Mouse (Mus musculus) kidney, adult 2 months (tissue): ENCODE measurements around the gene Fmc1. TPM values are rescaled to one million over a fixed set of nuclear protein-coding genes. Genes with fewer than 3 reads are reported as not detected.

Experiments
- DNase-seq: peaks from one replicate; pipeline ENCODE4 v3.0.0; 2021
- H3K27ac ChIP-seq: fragments of 200-500 bp; 2 replicates; pipeline ENCODE4 v1.5.1; 2012; ENCODE audit warnings: low read depth, low read length, control low read depth, inconsistent platforms; ENCODE audit not compliant: insufficient read depth
- H3K27me3 ChIP-seq: fragments of 200-500 bp; replicated peaks from 2 replicates; pipeline ENCODE4 v1.6.1; 2012; ENCODE audit warnings: mild to moderate bottlenecking, moderate library complexity, low read length, inconsistent platforms; ENCODE audit not compliant: control insufficient read depth, insufficient read depth
- H3K36me3 ChIP-seq: fragments of 200-500 bp; 2 replicates; pipeline ENCODE4 v1.6.1; 2012; ENCODE audit warnings: mild to moderate bottlenecking, moderate library complexity, low read length, inconsistent platforms; ENCODE audit not compliant: control insufficient read depth, insufficient read depth
- H3K4me1 ChIP-seq: fragments of 200-500 bp; 2 replicates; pipeline ENCODE4 v1.6.1; 2011; ENCODE audit warnings: low read length; ENCODE audit not compliant: control insufficient read depth, insufficient read depth
- H3K4me3 ChIP-seq: fragments of 200-500 bp; 2 replicates; pipeline ENCODE4 v1.5.1; 2011; ENCODE audit warnings: mild to moderate bottlenecking, low read depth, low read length, control low read depth; ENCODE audit not compliant: insufficient read depth
- CTCF ChIP-seq: fragments of 200-500 bp; conservative IDR thresholded peaks from 2 replicates; pipeline ENCODE4 v1.5.1; 2011; ENCODE audit warnings: low read depth, mild to moderate bottlenecking, control low read depth, low read length, moderate library complexity, mixed read lengths; ENCODE audit not compliant: insufficient read depth, insufficient read length
- POLR2A ChIP-seq: fragments of 200-500 bp; IDR thresholded peaks from one replicate; pipeline ENCODE4 v1.6.1; 2011; ENCODE audit warnings: low read depth, low read length, control low read depth
- WGBS: fragments of 180-500 bp; shearing (Covaris S2); methylation state at CpG from one replicate; pipeline ENCODE4 v1.1.7; 2018; 5-methylcytosine and 5-hydroxymethylcytosine counted together
- polyA plus RNA-seq: library from polyadenylated mRNA; depleted of rRNA; stranded (reverse); fragments of >200 nt; gene quantifications from 2 replicates; pipeline ENCODE4 v1.2.3, GENCODE M21; 2012; rRNA removed

Fmc1 gene
- polyA plus RNA-seq, result 572 and 575 TPM in 2 replicates

- Histone ChIP-seq H3K36me3 (no peaks in the 10 kb centered on the region), H3K27ac (peak within 1 kb of the TSS; percentile 98), H3K27me3 (no peaks in the 10 kb centered on the region), H3K4me3 (peak within 1 kb of the TSS; percentile 91), H3K4me1 (peaks cover 4% of the 10 kb centered on the region; the same call in 1 of the 2 replicates)
- peak; percentile 99 for DNase-seq
- WGBS, result 3% methylated on average over 41 of the region's 41 CpGs
- peak; percentile 12 for TF ChIP-seq POLR2A
- peak; percentile 28; the same call in 1 of the 2 replicates for TF ChIP-seq CTCF
Observed at GRCm38 (mm10) chr6:38533428-38534405, at the start of gene Fmc1. Gene Fmc1, plus strand, starts transcription at chr6:38533502.

DNA sequence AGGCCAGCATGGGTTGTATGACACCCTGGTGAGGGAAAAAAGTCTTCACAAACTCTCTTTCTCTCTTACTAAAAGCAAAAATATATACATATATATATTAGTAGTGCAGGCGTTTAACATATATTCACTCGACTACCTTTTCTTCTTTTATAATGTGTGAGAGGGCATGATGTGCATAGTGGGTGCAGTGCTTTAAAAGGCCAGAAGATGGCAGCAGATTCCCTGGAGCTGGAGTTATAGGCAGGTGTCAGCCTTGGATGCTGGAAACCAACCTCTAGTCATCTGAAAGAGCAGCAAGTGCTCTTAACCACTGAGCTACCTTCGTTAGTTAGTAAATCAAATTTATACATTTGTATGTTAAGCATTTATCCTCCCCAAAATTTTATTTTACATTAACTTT lies 40.8 kb upstream of the Fmc1 start:
- H3K36me3 ChIP-seq, result peaks cover 3% of the 10 kb centered on the region
- WGBS, result 89% methylated on average over 3 of the region's 3 CpGs
- H3K4me1 ChIP-seq, result no peaks in the 10 kb centered on the region
- H3K27me3 ChIP-seq, result no peaks in the 10 kb centered on the region
- peak; percentile 80 for TF ChIP-seq CTCF
- no peak for TF ChIP-seq POLR2A
- no peak overlapping the region for H3K27ac ChIP-seq
- DNase-seq, result peak; percentile 57
- no peak overlapping the region for H3K4me3 ChIP-seq

DNA sequence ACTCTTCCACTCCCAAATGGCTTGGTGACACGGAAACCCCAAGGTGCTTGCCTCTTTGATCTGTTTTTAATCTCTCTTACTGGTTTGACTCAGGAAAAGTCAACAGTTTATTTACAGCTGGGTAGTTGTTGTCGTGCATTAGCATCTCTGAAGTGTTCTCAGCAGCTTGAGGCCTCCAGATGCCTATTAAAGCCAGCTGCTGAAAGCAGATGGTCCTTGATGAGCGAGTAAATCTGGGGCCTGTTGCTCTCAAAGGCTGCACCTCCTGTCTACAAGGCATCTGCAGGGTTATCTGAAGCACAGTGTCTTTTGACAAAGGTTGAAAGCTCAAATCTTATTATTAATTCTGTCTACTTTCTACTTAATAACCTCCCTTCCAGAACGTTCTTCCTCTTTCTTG lies 37.7 kb upstream of the Fmc1 start:
- no peak overlapping the region for H3K4me3 ChIP-seq
- peaks cover 4% of the 10 kb centered on the region; the same call in 1 of the 2 replicates for H3K36me3 ChIP-seq
- no peak for TF ChIP-seq CTCF
- no peak for TF ChIP-seq POLR2A
- 53% methylated on average over 4 of the region's 4 CpGs for WGBS
- H3K27me3 ChIP-seq, result no peaks in the 10 kb centered on the region
- no peak for DNase-seq
- no peak overlapping the region for H3K27ac ChIP-seq
- no peaks in the 10 kb centered on the region for H3K4me1 ChIP-seq

DNA sequence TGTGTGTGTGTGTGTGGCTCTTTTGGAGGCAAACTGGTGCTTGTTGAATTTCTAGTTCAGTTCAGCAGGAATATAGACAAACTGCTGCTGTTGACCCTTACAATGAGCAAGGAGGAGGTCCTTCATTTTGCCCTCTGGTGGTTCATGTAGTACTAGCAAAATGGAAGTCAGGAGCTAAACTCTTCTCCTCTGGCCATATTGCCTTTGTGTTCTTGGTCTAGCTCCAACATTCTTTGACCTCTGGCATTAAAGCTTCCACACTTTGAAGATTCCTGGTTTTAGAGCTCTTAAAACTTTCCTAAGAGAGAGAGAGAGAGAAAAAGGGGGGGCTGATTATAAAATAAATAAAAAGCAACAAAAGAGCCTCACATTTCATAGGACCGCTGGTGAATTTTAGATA lies 21.2 kb upstream of the Fmc1 start:
- no peak overlapping the region for H3K4me3 ChIP-seq
- no peak overlapping the region for H3K27ac ChIP-seq
- TF ChIP-seq POLR2A (no peak), CTCF (no peak)
- H3K4me1 ChIP-seq, result no peaks in the 10 kb centered on the region
- H3K27me3 ChIP-seq, result no peaks in the 10 kb centered on the region
- H3K36me3 ChIP-seq, result no peaks in the 10 kb centered on the region; the same call in 1 of the 2 replicates
- WGBS, result 100% methylated on average over 1 of the region's 1 CpGs
- DNase-seq, result no peak

- no peak overlapping the region for H3K4me3 ChIP-seq
- no peaks in the 10 kb centered on the region for H3K27me3 ChIP-seq
- no peaks in the 10 kb centered on the region; the same call in 1 of the 2 replicates for H3K36me3 ChIP-seq
- TF ChIP-seq POLR2A, result no peak
- TF ChIP-seq CTCF, result no peak
- no peak for DNase-seq
- H3K4me1 ChIP-seq, result no peaks in the 10 kb centered on the region
- no peak overlapping the region for H3K27ac ChIP-seq
Observed at GRCm38 (mm10) chr6:38512830-38513229, 20.5 kb upstream of the Fmc1 start.

DNA sequence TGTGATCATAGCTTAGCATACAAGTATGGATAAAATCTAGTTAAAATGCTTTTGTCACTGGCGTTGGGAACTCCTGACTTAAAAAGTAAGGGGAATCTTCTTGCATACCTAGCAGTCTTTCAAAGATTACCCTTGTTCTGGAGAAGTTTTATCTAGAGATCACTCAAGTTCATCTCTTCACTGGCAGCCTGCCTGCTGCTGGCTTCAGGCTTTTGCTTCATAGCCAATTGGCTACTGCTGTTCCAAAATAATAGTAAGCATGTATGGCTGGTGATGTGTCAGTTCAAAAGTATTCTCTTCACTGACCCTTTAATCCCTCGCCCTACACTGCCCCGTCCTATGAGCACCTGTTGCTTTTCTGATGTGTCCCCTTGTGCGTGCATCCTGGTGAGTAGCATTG lies 18.1 kb upstream of the Fmc1 start:
- H3K4me3 ChIP-seq, result no peak overlapping the region
- TF ChIP-seq POLR2A (no peak), CTCF (no peak)
- WGBS, result 94% methylated on average over 4 of the region's 4 CpGs
- no peak overlapping the region for H3K27ac ChIP-seq
- no peak for DNase-seq
- no peaks in the 10 kb centered on the region for H3K27me3 ChIP-seq
- H3K36me3 ChIP-seq, result no peaks in the 10 kb centered on the region
- H3K4me1 ChIP-seq, result no peaks in the 10 kb centered on the region

DNA sequence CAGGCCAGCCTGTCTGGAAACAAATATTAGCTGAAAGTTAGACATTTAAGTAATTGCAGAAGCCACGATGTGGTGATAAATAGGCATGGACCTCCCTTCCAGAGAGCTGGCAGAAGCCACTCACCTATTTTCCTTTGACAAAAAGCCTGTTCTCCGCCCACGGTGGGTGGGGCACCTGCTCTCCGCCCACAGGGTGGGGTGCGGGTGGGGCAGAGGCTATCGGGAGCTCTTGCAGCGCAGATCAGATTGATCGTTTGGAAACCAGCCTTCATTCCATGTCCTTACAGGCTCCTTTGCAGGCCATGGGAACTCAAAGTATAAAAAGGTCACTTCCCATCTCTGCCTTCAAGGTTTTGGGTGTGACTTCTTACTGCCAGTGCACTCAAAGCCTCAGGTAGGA lies 9.5 kb upstream of the Fmc1 start:
- no peak for DNase-seq
- Histone ChIP-seq H3K4me1 (no peaks in the 10 kb centered on the region), H3K36me3 (no peaks in the 10 kb centered on the region), H3K27ac (no peak overlapping the region), H3K4me3 (no peak overlapping the region), H3K27me3 (no peaks in the 10 kb centered on the region)
- 32% methylated on average over 8 of the region's 8 CpGs for WGBS
- no peak for TF ChIP-seq POLR2A
- TF ChIP-seq CTCF, result no peak
